In genomic region chr5:92698837-92699529, GRCm38 (mm10) we compare ENCODE assay signal across 10 mouse cellular contexts. TPM values are rescaled to one million over a fixed set of nuclear protein-coding genes. Genes with fewer than 3 reads are reported as not detected.
DNase-seq lines count a peak whose midpoint lies in the region; ATAC-seq and TF ChIP-seq lines count a peak whose summit lies in the region.
"Had no signal": no experiment of that assay in that cellular context is flagged by ENCODE, and none has a peak within 500 bp of the region (broad histone marks: within the 10 kb centered on the region; RNA-seq: fewer than 3 reads in every experiment).

No protein-coding gene starts in this region.

- 2% methylated on average over 17 of the region's 17 CpGs for WGBS in forebrain, embryonic 12.5 days
- WGBS in limb, embryonic 15.5 days: 27% methylated on average over 17 of the region's 17 CpGs
- WGBS in stomach, postnatal 0 days: 26% methylated on average over 17 of the region's 17 CpGs

- no peaks in the 10 kb centered on the region for H3K27me3 ChIP-seq in forebrain, embryonic 12.5 days
- H3K27me3 ChIP-seq in limb, embryonic 15.5 days: no peaks in the 10 kb centered on the region
- no peaks in the 10 kb centered on the region for H3K27me3 ChIP-seq in stomach, postnatal 0 days (ENCODE audit: control insufficient read depth, insufficient read depth, low read length)

- ATAC-seq in forebrain, embryonic 12.5 days (ENCODE audit: low FRiP score): peak; percentile 70
- no peak for ATAC-seq in limb, embryonic 15.5 days (ENCODE audit: insufficient number of reproducible peaks, low FRiP score, low TSS enrichment, low read depth)
- ATAC-seq in stomach, postnatal 0 days (ENCODE audit: low FRiP score, low TSS enrichment): no peak

- TF ChIP-seq EP300 in stomach, postnatal 0 days (optimal IDR thresholded peaks at IDR 0.05): no peak

- peak overlapping the region; percentile 43; the same call in 1 of the 2 replicates for H3K9ac ChIP-seq in forebrain, embryonic 12.5 days
- no peak overlapping the region for H3K9ac ChIP-seq in limb, embryonic 15.5 days
- no peak overlapping the region for H3K9ac ChIP-seq in stomach, postnatal 0 days (ENCODE audit: low read length)

- H3K36me3 ChIP-seq in forebrain, embryonic 12.5 days (replicated peaks): no peaks in the 10 kb centered on the region
- no peaks in the 10 kb centered on the region for H3K36me3 ChIP-seq in limb, embryonic 15.5 days
- no peaks in the 10 kb centered on the region for H3K36me3 ChIP-seq in stomach, postnatal 0 days (ENCODE audit: control insufficient read depth, insufficient read depth, low read length)

- H3K9me3 ChIP-seq in forebrain, embryonic 12.5 days: no peaks in the 10 kb centered on the region
- no peaks in the 10 kb centered on the region for H3K9me3 ChIP-seq in limb, embryonic 15.5 days
- H3K9me3 ChIP-seq in stomach, postnatal 0 days (ENCODE audit: control insufficient read depth, low read length): no peaks in the 10 kb centered on the region

- H3K4me3 ChIP-seq in forebrain, embryonic 12.5 days (replicated peaks): peak overlapping the region; percentile 31
- H3K4me3 ChIP-seq in limb, embryonic 15.5 days: no peak overlapping the region
- H3K4me3 ChIP-seq in stomach, postnatal 0 days (ENCODE audit: low read depth, low read length): no peak overlapping the region
- H3K4me3 ChIP-seq: erythroblast, embryonic 14.5 days had no signal

- peaks cover 25% of the 10 kb centered on the region for H3K4me1 ChIP-seq in forebrain, embryonic 12.5 days
- H3K4me1 ChIP-seq in limb, embryonic 15.5 days: peaks cover 11% of the 10 kb centered on the region; the same call in 1 of the 2 replicates
- H3K4me1 ChIP-seq in stomach, postnatal 0 days (replicated peaks; ENCODE audit: control insufficient read depth, insufficient read depth): no peaks in the 10 kb centered on the region

- peak overlapping the region; percentile 84 for H3K27ac ChIP-seq in forebrain, embryonic 12.5 days
- H3K27ac ChIP-seq in limb, embryonic 15.5 days: no peak overlapping the region
- H3K27ac ChIP-seq in stomach, postnatal 0 days (replicated peaks): no peak overlapping the region

- peak; percentile 13 for DNase-seq in right cerebral cortex, postnatal 25 days
- no peak for DNase-seq in right cerebral cortex, adult 18-20 months
- DNase-seq in stomach, postnatal 0 days (ENCODE audit: low spot score): no peak
- no peak for DNase-seq in gastrocnemius, postnatal 4 days (ENCODE audit: low spot score in 2 of 2)
- DNase-seq in gastrocnemius, postnatal 10 days: no peak
- no peak for DNase-seq in cerebellum, adult 11 months
- DNase-seq: left cerebral cortex, postnatal 4 days had no signal

- TF ChIP-seq CTCF in stomach, postnatal 0 days (IDR thresholded peaks at IDR 0.05; ENCODE audit: low read depth): no peak

- peak overlapping the region; percentile 55 for H3K4me2 ChIP-seq in forebrain, embryonic 12.5 days
- peak overlapping the region; percentile 29 for H3K4me2 ChIP-seq in limb, embryonic 15.5 days
- H3K4me2 ChIP-seq in stomach, postnatal 0 days (replicated peaks; ENCODE audit: low read depth): 0 out of 2 replicates have a peak overlapping the region, but pooled peaks have one; percentile 35

RNA-seq across cellular contexts. Expression of gene Shroom3, which starts 15.7 kb away (rescaled TPM):
- polyA plus RNA-seq in forebrain, embryonic 12.5 days (2016; fragmentation: Nextera tagmentation; extraction: Ambion mirVana): 6.4 and 6.6 TPM in 2 replicates
- 3.2 and 3.6 TPM in 2 replicates for polyA plus RNA-seq in limb, embryonic 15.5 days (2015; fragmentation: Nextera tagmentation; extraction: Ambion mirVana)
- polyA plus RNA-seq in stomach, postnatal 0 days (2015; fragmentation: Nextera tagmentation; extraction: Ambion mirVana): 11.4 and 15.0 TPM in 2 replicates
- total RNA-seq in gastrocnemius, postnatal 4 days (2021): 10 to 100 TPM in 1 of 2 experiments, 1 to 10 TPM in 1; 8.9 to 11.0 TPM
- total RNA-seq in gastrocnemius, postnatal 10 days (2021): 1 to 10 TPM; 1.8 to 3.2 TPM

RNA-seq across cellular contexts. Expression of gene Ccdc158, which starts 23.9 kb away (rescaled TPM):
- polyA plus RNA-seq in forebrain, embryonic 12.5 days (2016; fragmentation: Nextera tagmentation; extraction: Ambion mirVana): 0.56 and 0.72 TPM in 2 replicates
- polyA plus RNA-seq in limb, embryonic 15.5 days (2015; fragmentation: Nextera tagmentation; extraction: Ambion mirVana): 0.42 and 0.99 TPM in 2 replicates
- polyA plus RNA-seq in stomach, postnatal 0 days (2015; fragmentation: Nextera tagmentation; extraction: Ambion mirVana): 0.24 and 0.31 TPM in 2 replicates
- total RNA-seq in gastrocnemius, postnatal 4 days (2021): under 1 TPM; 0.10 to 0.25 TPM
- not detected for total RNA-seq in gastrocnemius, postnatal 10 days (2021)
- polyA plus RNA-seq: erythroblast, embryonic 14.5 days had no signal
